In genomic region chr15:80694125-80694910, GRCm38 (mm10) we compare ENCODE assay signal across 8 mouse cellular contexts. TPM values are rescaled to one million over a fixed set of nuclear protein-coding genes. Genes with fewer than 3 reads are reported as not detected.
DNase-seq lines count a peak whose midpoint lies in the region; ATAC-seq lines count a peak whose summit lies in the region.

No protein-coding gene starts in this region.

- H3K9me3 ChIP-seq in heart, embryonic 11.5 days (replicated peaks; ENCODE audit: control insufficient read depth, low read length): no peaks in the 10 kb centered on the region
- no peaks in the 10 kb centered on the region for H3K9me3 ChIP-seq in forebrain, embryonic 12.5 days
- no peaks in the 10 kb centered on the region for H3K9me3 ChIP-seq in hindbrain, embryonic 16.5 days (ENCODE audit: control insufficient read depth, low read length)
- H3K9me3 ChIP-seq in limb, embryonic 12.5 days: no peaks in the 10 kb centered on the region
- H3K9me3 ChIP-seq in midbrain, embryonic 15.5 days: no peaks in the 10 kb centered on the region

- no peak for DNase-seq in heart, adult 11 months
- peak; percentile 55 to 74 for DNase-seq in adrenal gland, postnatal 36 days
- DNase-seq in spleen, postnatal 4 days (ENCODE audit: low spot score in 2 of 2): peak; percentile 71 to 87

- H3K36me3 ChIP-seq in heart, embryonic 11.5 days (ENCODE audit: control insufficient read depth, insufficient read depth, low read length): no peaks in the 10 kb centered on the region
- H3K36me3 ChIP-seq in forebrain, embryonic 12.5 days (replicated peaks): no peaks in the 10 kb centered on the region
- H3K36me3 ChIP-seq in hindbrain, embryonic 16.5 days (ENCODE audit: control insufficient read depth, insufficient read depth, low read length): no peaks in the 10 kb centered on the region
- H3K36me3 ChIP-seq in limb, embryonic 12.5 days: no peaks in the 10 kb centered on the region
- H3K36me3 ChIP-seq in midbrain, embryonic 15.5 days (replicated peaks): no peaks in the 10 kb centered on the region

- no peak for ATAC-seq in heart, embryonic 11.5 days (replicated peaks; ENCODE audit: insufficient number of reproducible peaks, low FRiP score, low TSS enrichment)
- peak; percentile 30; the same call in 1 of the 2 replicates for ATAC-seq in forebrain, embryonic 12.5 days (ENCODE audit: low FRiP score)
- ATAC-seq in hindbrain, embryonic 16.5 days: peak; percentile 73
- ATAC-seq in limb, embryonic 12.5 days (ENCODE audit: insufficient number of reproducible peaks, insufficient read depth, low FRiP score, low TSS enrichment, low read depth): 0 out of 2 replicates have a peak, but pooled peaks have one; percentile 12
- ATAC-seq in midbrain, embryonic 15.5 days (replicated peaks): peak; percentile 69

- peak overlapping the region; percentile 45 for H3K4me2 ChIP-seq in heart, embryonic 11.5 days
- H3K4me2 ChIP-seq in forebrain, embryonic 12.5 days: peak overlapping the region; percentile 22
- peak overlapping the region; percentile 50 for H3K4me2 ChIP-seq in hindbrain, embryonic 16.5 days (ENCODE audit: low read length)
- 0 out of 2 replicates have a peak overlapping the region, but pooled peaks have one; percentile 23 for H3K4me2 ChIP-seq in limb, embryonic 12.5 days
- H3K4me2 ChIP-seq in midbrain, embryonic 15.5 days: peak overlapping the region; percentile 41

- no peak overlapping the region for H3K27ac ChIP-seq in heart, embryonic 11.5 days (ENCODE audit: low read depth, low read length)
- no peak overlapping the region for H3K27ac ChIP-seq in forebrain, embryonic 12.5 days
- peak overlapping the region; percentile 21; the same call in 1 of the 2 replicates for H3K27ac ChIP-seq in hindbrain, embryonic 16.5 days (ENCODE audit: low read depth, low read length)
- no peak overlapping the region for H3K27ac ChIP-seq in limb, embryonic 12.5 days
- peak overlapping the region; percentile 49 for H3K27ac ChIP-seq in midbrain, embryonic 15.5 days

- peaks cover 4% of the 10 kb centered on the region; the same call in 1 of the 2 replicates for H3K4me1 ChIP-seq in heart, embryonic 11.5 days (ENCODE audit: control insufficient read depth, insufficient read depth, low read length)
- peaks cover 27% of the 10 kb centered on the region for H3K4me1 ChIP-seq in forebrain, embryonic 12.5 days
- peaks cover 15% of the 10 kb centered on the region for H3K4me1 ChIP-seq in hindbrain, embryonic 16.5 days (ENCODE audit: control insufficient read depth, insufficient read depth, low read depth, low read length)
- peaks cover 31% of the 10 kb centered on the region for H3K4me1 ChIP-seq in limb, embryonic 12.5 days (replicated peaks)
- peaks cover 26% of the 10 kb centered on the region for H3K4me1 ChIP-seq in midbrain, embryonic 15.5 days

- no peak overlapping the region for H3K9ac ChIP-seq in heart, embryonic 11.5 days (ENCODE audit: low read depth, low read length)
- H3K9ac ChIP-seq in forebrain, embryonic 12.5 days: no peak overlapping the region; the same call in 1 of the 2 replicates
- H3K9ac ChIP-seq in hindbrain, embryonic 16.5 days (ENCODE audit: low read depth, low read length): peak overlapping the region; percentile 51
- peak overlapping the region; percentile 38; the same call in 1 of the 2 replicates for H3K9ac ChIP-seq in limb, embryonic 12.5 days (replicated peaks)
- H3K9ac ChIP-seq in midbrain, embryonic 15.5 days: no peak overlapping the region

- peaks cover 34% of the 10 kb centered on the region for H3K27me3 ChIP-seq in heart, embryonic 11.5 days (ENCODE audit: control insufficient read depth, insufficient read depth, low read length)
- peaks cover 33% of the 10 kb centered on the region for H3K27me3 ChIP-seq in forebrain, embryonic 12.5 days
- no peaks in the 10 kb centered on the region for H3K27me3 ChIP-seq in hindbrain, embryonic 16.5 days (replicated peaks; ENCODE audit: control insufficient read depth, insufficient read depth, low read length)
- no peaks in the 10 kb centered on the region for H3K27me3 ChIP-seq in limb, embryonic 12.5 days
- H3K27me3 ChIP-seq in midbrain, embryonic 15.5 days (replicated peaks): no peaks in the 10 kb centered on the region; the same call in 1 of the 2 replicates

- no peak overlapping the region for H3K4me3 ChIP-seq in heart, embryonic 11.5 days (ENCODE audit: low read depth, low read length)
- H3K4me3 ChIP-seq in forebrain, embryonic 12.5 days (replicated peaks): no peak overlapping the region
- H3K4me3 ChIP-seq in hindbrain, embryonic 16.5 days (ENCODE audit: low read length): 0 out of 2 replicates have a peak overlapping the region, but pooled peaks have one; percentile 5
- H3K4me3 ChIP-seq in limb, embryonic 12.5 days (replicated peaks): no peak overlapping the region
- peak overlapping the region; percentile 11; the same call in 1 of the 2 replicates for H3K4me3 ChIP-seq in midbrain, embryonic 15.5 days

- WGBS in heart, embryonic 11.5 days (ENCODE audit: insufficient replicate concordance): 11% methylated on average over 11 of the region's 11 CpGs
- WGBS in forebrain, embryonic 12.5 days: 24% methylated on average over 11 of the region's 11 CpGs
- WGBS in hindbrain, embryonic 16.5 days: 20% methylated on average over 11 of the region's 11 CpGs
- WGBS in limb, embryonic 12.5 days: 28% methylated on average over 11 of the region's 11 CpGs
- WGBS in midbrain, embryonic 15.5 days: 15% methylated on average over 11 of the region's 11 CpGs

RNA-seq across cellular contexts. Expression of gene Tnrc6b, which starts 16.8 kb away (rescaled TPM):
- 16.7 and 17.9 TPM in 2 replicates for polyA plus RNA-seq in heart, embryonic 11.5 days (2014; fragmentation: Nextera tagmentation; extraction: Ambion mirVana)
- total RNA-seq in adrenal gland, postnatal 36 days (2021): 10 to 100 TPM; 46.5 to 56.9 TPM
- 54.3 and 62.5 TPM in 2 replicates for polyA plus RNA-seq in forebrain, embryonic 12.5 days (2016; fragmentation: Nextera tagmentation; extraction: Ambion mirVana)
- 26.8 and 32.9 TPM in 2 replicates for polyA plus RNA-seq in hindbrain, embryonic 16.5 days (2015; fragmentation: Nextera tagmentation; extraction: Ambion mirVana)
- polyA plus RNA-seq in limb, embryonic 12.5 days (2016; fragmentation: Nextera tagmentation; extraction: Ambion mirVana): 36.7 and 41.0 TPM in 2 replicates
- polyA plus RNA-seq in midbrain, embryonic 15.5 days (2015; fragmentation: Nextera tagmentation; extraction: Ambion mirVana): 39.3 and 47.2 TPM in 2 replicates

RNA-seq across cellular contexts. Expression of gene Fam83f, which starts 22.7 kb away (rescaled TPM):
- polyA plus RNA-seq in heart, embryonic 11.5 days (2014; fragmentation: Nextera tagmentation; extraction: Ambion mirVana): 0.19 TPM in 1 of 2 replicates, not detected in the other
- under 1 TPM; 0.13 to 0.16 TPM for total RNA-seq in adrenal gland, postnatal 36 days (2021)
- polyA plus RNA-seq in forebrain, embryonic 12.5 days (2016; fragmentation: Nextera tagmentation; extraction: Ambion mirVana): 0.47 and 0.54 TPM in 2 replicates
- polyA plus RNA-seq in hindbrain, embryonic 16.5 days (2015; fragmentation: Nextera tagmentation; extraction: Ambion mirVana): 0.16 and 0.39 TPM in 2 replicates
- 1.3 and 1.4 TPM in 2 replicates for polyA plus RNA-seq in limb, embryonic 12.5 days (2016; fragmentation: Nextera tagmentation; extraction: Ambion mirVana)
- polyA plus RNA-seq in midbrain, embryonic 15.5 days (2015; fragmentation: Nextera tagmentation; extraction: Ambion mirVana): 0.36 and 0.52 TPM in 2 replicates

Comparison
In these comparisons a context has a peak if more than half of its experiments do, and no peak if none do; other contexts are left out.
1. H3K27ac ChIP-seq: peak in hindbrain, embryonic 16.5 days (single experiment) and midbrain, embryonic 15.5 days (single experiment); none in heart, embryonic 11.5 days (single experiment), forebrain, embryonic 12.5 days (single experiment) and limb, embryonic 12.5 days (single experiment).
2. H3K4me3 ChIP-seq: peak in hindbrain, embryonic 16.5 days (single experiment) and midbrain, embryonic 15.5 days (single experiment); none in heart, embryonic 11.5 days (single experiment), forebrain, embryonic 12.5 days (single experiment) and limb, embryonic 12.5 days (single experiment).
3. H3K9ac ChIP-seq: peak in hindbrain, embryonic 16.5 days (single experiment) and limb, embryonic 12.5 days (single experiment); none in heart, embryonic 11.5 days (single experiment), forebrain, embryonic 12.5 days (single experiment) and midbrain, embryonic 15.5 days (single experiment).
4. Peak in every context shown above with its lines, with median percentiles within 50 percentile points of each other: H3K4me2 ChIP-seq.